Mouse (Mus musculus): ENCODE measurements around the gene Gm26741. TPM values are rescaled to one million over a fixed set of nuclear protein-coding genes. Genes with fewer than 3 reads are reported as not detected.

The Gm26741 gene
- polyA plus RNA-seq, 1 experiment from 2014 or later, result not detected

- no peak overlapping the region for H3K4me3 ChIP-seq
- no peaks in the 10 kb centered on the region for H3K36me3 ChIP-seq
- DNase-seq (ENCODE audit: low spot score), result no peak
- H3K9me3 ChIP-seq (replicated peaks), result no peaks in the 10 kb centered on the region
- H3K4me1 ChIP-seq, result peaks cover 27% of the 10 kb centered on the region
- no peaks in the 10 kb centered on the region for H3K27me3 ChIP-seq (ENCODE audit: low read depth, poor library complexity, severe bottlenecking)
- no peak overlapping the region for H3K27ac ChIP-seq (replicated peaks)
- 96% methylated on average over 2 of the region's 2 CpGs for WGBS
Measured at GRCm38 (mm10) chr10:52377813-52378212, 19.2 kb downstream of the Gm26741 start.

- peaks cover 29% of the 10 kb centered on the region for H3K4me1 ChIP-seq
- H3K4me3 ChIP-seq, result peak overlapping the region; percentile 88
- no peaks in the 10 kb centered on the region for H3K36me3 ChIP-seq
- no peak for DNase-seq (ENCODE audit: low spot score)
- no peaks in the 10 kb centered on the region for H3K9me3 ChIP-seq (replicated peaks)
- no peaks in the 10 kb centered on the region for H3K27me3 ChIP-seq (ENCODE audit: low read depth, poor library complexity, severe bottlenecking)
- WGBS, result under 1% methylated on average over 19 of the region's 19 CpGs
- peak overlapping the region; percentile 95 for H3K27ac ChIP-seq (replicated peaks)
Measured at GRCm38 (mm10) chr10:52381321-52381801, 22.8 kb downstream of the Gm26741 start.

- Histone ChIP-seq H3K27ac (replicated peaks) (peak within 1 kb of the TSS; percentile 95), H3K4me3 (peak within 1 kb of the TSS; percentile 88), H3K36me3 (no peaks in the 10 kb centered on the region), H3K27me3 (ENCODE audit: low read depth, poor library complexity, severe bottlenecking) (no peaks in the 10 kb centered on the region), H3K4me1 (peaks cover 29% of the 10 kb centered on the region), H3K9me3 (replicated peaks) (no peaks in the 10 kb centered on the region)
- peak; percentile 96 for DNase-seq (ENCODE audit: low spot score)
- WGBS, result under 1% methylated on average over 62 of the region's 71 CpGs
Measured at GRCm38 (mm10) chr10:52381845-52382591, 23.5 kb downstream of the Gm26741 start, which contains the start of gene Gopc. Gene Gopc, minus strand, starts transcription at chr10:52382124.

- no peaks in the 10 kb centered on the region for H3K9me3 ChIP-seq (replicated peaks)
- H3K27ac ChIP-seq (replicated peaks), result peak overlapping the region; percentile 95
- H3K36me3 ChIP-seq, result no peaks in the 10 kb centered on the region
- H3K27me3 ChIP-seq (ENCODE audit: low read depth, poor library complexity, severe bottlenecking), result no peaks in the 10 kb centered on the region
- peak overlapping the region; percentile 88 for H3K4me3 ChIP-seq
- 90% methylated on average over 6 of the region's 6 CpGs for WGBS
- H3K4me1 ChIP-seq, result peaks cover 29% of the 10 kb centered on the region
- no peak for DNase-seq (ENCODE audit: low spot score)
Measured at GRCm38 (mm10) chr10:52383022-52383421, 24.5 kb downstream of the Gm26741 start.

GRCm38 (mm10) chr10:52383522-52383921 lies 25.0 kb downstream of the Gm26741 start:
- WGBS, result 96% methylated on average over 1 of the region's 1 CpGs
- DNase-seq (ENCODE audit: low spot score), result no peak
- no peaks in the 10 kb centered on the region for H3K36me3 ChIP-seq
- H3K4me3 ChIP-seq, result no peak overlapping the region
- peaks cover 29% of the 10 kb centered on the region for H3K4me1 ChIP-seq
- no peaks in the 10 kb centered on the region for H3K9me3 ChIP-seq (replicated peaks)
- no peak overlapping the region for H3K27ac ChIP-seq (replicated peaks)
- no peaks in the 10 kb centered on the region for H3K27me3 ChIP-seq (ENCODE audit: low read depth, poor library complexity, severe bottlenecking)

- Histone ChIP-seq H3K4me1 (peaks cover 19% of the 10 kb centered on the region), H3K36me3 (no peaks in the 10 kb centered on the region), H3K4me3 (no peak overlapping the region), H3K27me3 (ENCODE audit: low read depth, poor library complexity, severe bottlenecking) (no peaks in the 10 kb centered on the region), H3K27ac (replicated peaks) (no peak overlapping the region), H3K9me3 (replicated peaks) (no peaks in the 10 kb centered on the region)
- peak; percentile 19 for DNase-seq (ENCODE audit: low spot score)
- WGBS, result 55% methylated on average over 8 of the region's 8 CpGs
Measured at GRCm38 (mm10) chr10:52384823-52385610, 26.4 kb downstream of the Gm26741 start.

GRCm38 (mm10) chr10:52387192-52387591 lies 28.6 kb downstream of the Gm26741 start:
- H3K27me3 ChIP-seq (ENCODE audit: low read depth, poor library complexity, severe bottlenecking), result no peaks in the 10 kb centered on the region
- H3K9me3 ChIP-seq (replicated peaks), result no peaks in the 10 kb centered on the region
- H3K4me3 ChIP-seq, result no peak overlapping the region
- no peak overlapping the region for H3K27ac ChIP-seq (replicated peaks)
- H3K36me3 ChIP-seq, result no peaks in the 10 kb centered on the region
- 85% methylated on average over 4 of the region's 4 CpGs for WGBS
- peaks cover 7% of the 10 kb centered on the region for H3K4me1 ChIP-seq
- no peak for DNase-seq (ENCODE audit: low spot score)

- no peaks in the 10 kb centered on the region for H3K9me3 ChIP-seq (replicated peaks)
- no peak for DNase-seq (ENCODE audit: low spot score)
- no peaks in the 10 kb centered on the region for H3K36me3 ChIP-seq
- no peak within 1 kb of the TSS for H3K4me3 ChIP-seq
- 83% methylated on average over 5 of the region's 5 CpGs for WGBS
- no peaks in the 10 kb centered on the region for H3K27me3 ChIP-seq (ENCODE audit: low read depth, poor library complexity, severe bottlenecking)
- H3K4me1 ChIP-seq, result no peaks in the 10 kb centered on the region
- H3K27ac ChIP-seq (replicated peaks), result no peak within 1 kb of the TSS
Measured at GRCm38 (mm10) chr10:52388922-52389430, 30.4 kb downstream of the Gm26741 start, which contains the start of gene Nepn. Gene Nepn, plus strand, starts transcription at chr10:52388972.

- Histone ChIP-seq H3K27me3 (ENCODE audit: low read depth, poor library complexity, severe bottlenecking) (no peaks in the 10 kb centered on the region), H3K4me3 (no peak overlapping the region), H3K27ac (replicated peaks) (no peak overlapping the region), H3K4me1 (no peaks in the 10 kb centered on the region), H3K9me3 (replicated peaks) (no peaks in the 10 kb centered on the region), H3K36me3 (no peaks in the 10 kb centered on the region)
- no peak for DNase-seq (ENCODE audit: low spot score)
- WGBS, result 80% methylated on average over 3 of the region's 3 CpGs
Measured at GRCm38 (mm10) chr10:52389438-52389837, 30.9 kb downstream of the Gm26741 start.

- WGBS, result 82% methylated on average over 2 of the region's 2 CpGs
- H3K27ac ChIP-seq (replicated peaks), result no peak overlapping the region
- H3K36me3 ChIP-seq, result no peaks in the 10 kb centered on the region
- H3K27me3 ChIP-seq (ENCODE audit: low read depth, poor library complexity, severe bottlenecking), result no peaks in the 10 kb centered on the region
- H3K4me1 ChIP-seq, result no peaks in the 10 kb centered on the region
- H3K4me3 ChIP-seq, result no peak overlapping the region
- DNase-seq (ENCODE audit: low spot score), result no peak
- no peaks in the 10 kb centered on the region for H3K9me3 ChIP-seq (replicated peaks)
Measured at GRCm38 (mm10) chr10:52391208-52391607, 32.6 kb downstream of the Gm26741 start.

GRCm38 (mm10) chr10:52396647-52397046 lies 38.1 kb downstream of the Gm26741 start:
- WGBS, result 84% methylated on average over 3 of the region's 3 CpGs
- no peaks in the 10 kb centered on the region for H3K9me3 ChIP-seq (replicated peaks)
- H3K36me3 ChIP-seq, result no peaks in the 10 kb centered on the region
- no peak for DNase-seq (ENCODE audit: low spot score)
- H3K4me1 ChIP-seq, result no peaks in the 10 kb centered on the region
- no peak overlapping the region for H3K27ac ChIP-seq (replicated peaks)
- H3K27me3 ChIP-seq (ENCODE audit: low read depth, poor library complexity, severe bottlenecking), result no peaks in the 10 kb centered on the region
- H3K4me3 ChIP-seq, result no peak overlapping the region

- Histone ChIP-seq H3K27me3 (ENCODE audit: low read depth, poor library complexity, severe bottlenecking) (no peaks in the 10 kb centered on the region), H3K27ac (replicated peaks) (no peak overlapping the region), H3K4me1 (no peaks in the 10 kb centered on the region), H3K9me3 (replicated peaks) (no peaks in the 10 kb centered on the region), H3K36me3 (no peaks in the 10 kb centered on the region), H3K4me3 (no peak overlapping the region)
- no peak for DNase-seq (ENCODE audit: low spot score)
- WGBS, result 84% methylated on average over 2 of the region's 2 CpGs
Measured at GRCm38 (mm10) chr10:52398715-52399114, 40.1 kb downstream of the Gm26741 start.

- H3K36me3 ChIP-seq, result no peaks in the 10 kb centered on the region
- H3K27me3 ChIP-seq (ENCODE audit: low read depth, poor library complexity, severe bottlenecking), result no peaks in the 10 kb centered on the region
- H3K4me1 ChIP-seq, result no peaks in the 10 kb centered on the region
- no peak overlapping the region for H3K27ac ChIP-seq (replicated peaks)
- DNase-seq (ENCODE audit: low spot score), result no peak
- H3K4me3 ChIP-seq, result no peak overlapping the region
- no peaks in the 10 kb centered on the region for H3K9me3 ChIP-seq (replicated peaks)
- 67% methylated on average over 3 of the region's 3 CpGs for WGBS
Measured at GRCm38 (mm10) chr10:52399722-52400121, 41.2 kb downstream of the Gm26741 start.

Data from midbrain, embryonic 10.5 days (tissue).